Mouse (Mus musculus): ENCODE measurements around the gene Wiz. TPM values are rescaled to one million over a fixed set of nuclear protein-coding genes. Genes with fewer than 3 reads are reported as not detected.

The Wiz gene
- polyA plus RNA-seq (2012; rRNA removed), result 48.5 and 51.2 TPM in 2 replicates

DNA sequence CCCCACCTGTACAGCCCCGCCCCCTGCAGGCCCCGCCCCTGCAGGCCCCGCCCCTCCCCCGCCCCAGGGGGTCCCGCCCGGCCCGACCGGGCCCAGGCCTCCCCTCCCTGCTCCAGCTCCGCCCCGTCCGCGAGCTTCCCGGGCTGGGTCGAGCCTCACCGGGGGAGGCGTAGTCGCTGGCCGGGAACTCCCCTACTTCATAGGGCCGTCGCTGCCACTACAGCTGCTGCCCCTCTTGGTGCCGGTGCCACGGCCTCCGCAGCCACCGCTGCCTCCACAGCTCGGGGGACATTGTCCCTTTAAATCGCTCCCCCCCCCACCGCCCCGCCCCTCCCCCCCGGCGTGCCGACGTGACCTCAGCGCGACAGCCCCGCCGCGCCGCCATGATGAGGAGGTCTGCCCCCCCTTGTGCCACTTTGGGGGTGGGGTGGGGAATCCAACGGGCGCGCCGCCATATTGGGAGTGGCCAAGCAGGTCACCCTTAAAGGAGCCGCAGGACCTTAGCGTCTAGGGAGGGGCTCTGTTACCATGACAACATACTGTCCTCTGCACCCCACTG, at the start of gene Wiz:
Wiz (minus strand) TSS at position 339 of the 559 bp plus-strand sequence.
- DNase-seq, result peak; percentile 96 to 97
- Histone ChIP-seq H3K27me3 (ENCODE audit: control insufficient read depth, insufficient read depth, low read length) (no peaks in the 10 kb centered on the region), H3K4me3 (replicated peaks; ENCODE audit: insufficient read depth, low read depth, low read length) (peak within 1 kb of the TSS; percentile 90), H3K4me1 (ENCODE audit: control insufficient read depth, insufficient read depth, low read length) (peaks cover 5% of the 10 kb centered on the region), H3K27ac (ENCODE audit: insufficient read depth, low read length) (peak within 1 kb of the TSS; percentile 81; the same call in 1 of the 2 replicates)
- 1% methylated on average over 37 of the region's 44 CpGs for WGBS
- TF ChIP-seq CTCF (IDR thresholded peaks at IDR 0.05; ENCODE audit: borderline replicate concordance, insufficient read depth, low read depth, low read length) (no peak), POLR2A (IDR thresholded peaks at IDR 0.05; ENCODE audit: borderline replicate concordance, insufficient read depth, low read length) (0 out of 2 replicates have a peak, but pooled peaks have one; percentile 25)

DNA sequence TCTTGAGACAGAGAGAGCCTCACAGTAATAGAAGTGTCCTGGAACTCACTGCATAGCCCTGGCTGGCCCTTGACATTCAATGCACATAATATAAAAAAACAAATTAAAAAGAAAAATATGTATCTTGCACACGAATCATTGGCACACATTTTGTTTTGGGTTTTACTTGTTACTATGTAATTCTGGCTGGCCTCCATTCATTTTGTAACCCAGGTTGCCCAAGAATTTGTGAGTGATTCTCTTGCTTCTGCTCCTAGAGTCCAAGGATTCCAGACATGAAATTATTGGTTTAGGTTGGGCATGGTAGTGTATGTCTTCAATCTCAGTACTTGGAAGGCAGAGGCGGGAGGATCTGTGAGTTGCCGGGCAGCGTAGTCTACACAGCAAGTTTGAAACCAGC, 47.9 kb upstream of the Wiz start:
- no peak for TF ChIP-seq CTCF (IDR thresholded peaks at IDR 0.05; ENCODE audit: borderline replicate concordance, insufficient read depth, low read depth, low read length)
- TF ChIP-seq POLR2A (IDR thresholded peaks at IDR 0.05; ENCODE audit: borderline replicate concordance, insufficient read depth, low read length), result no peak
- no peak overlapping the region for H3K4me3 ChIP-seq (replicated peaks; ENCODE audit: insufficient read depth, low read depth, low read length)
- no peak for DNase-seq
- 88% methylated on average over 4 of the region's 4 CpGs for WGBS
- H3K4me1 ChIP-seq (ENCODE audit: control insufficient read depth, insufficient read depth, low read length), result no peaks in the 10 kb centered on the region
- H3K27me3 ChIP-seq (ENCODE audit: control insufficient read depth, insufficient read depth, low read length), result no peaks in the 10 kb centered on the region
- no peak overlapping the region for H3K27ac ChIP-seq (ENCODE audit: insufficient read depth, low read length)

DNA sequence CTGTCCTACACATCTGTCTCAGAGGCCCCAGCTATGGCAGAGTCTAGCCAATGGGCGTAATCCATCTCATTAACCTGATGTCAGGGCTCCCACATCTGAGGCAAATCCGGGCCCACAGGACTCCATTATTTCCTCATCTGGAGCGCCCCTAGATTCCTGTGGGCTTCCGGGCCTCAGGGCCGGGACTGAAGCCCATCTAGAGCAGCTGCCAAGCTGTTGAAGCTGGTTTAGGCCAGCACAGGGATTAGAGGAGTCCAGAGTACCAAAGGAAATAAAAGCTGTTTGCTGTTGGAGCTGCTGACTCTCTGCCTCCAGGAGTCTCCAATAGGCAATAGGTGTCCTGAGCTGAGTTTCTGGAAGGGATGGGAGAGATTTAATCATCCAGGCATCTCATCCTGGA, 45.9 kb upstream of the Wiz start:
- no peaks in the 10 kb centered on the region for H3K4me1 ChIP-seq (ENCODE audit: control insufficient read depth, insufficient read depth, low read length)
- no peak for DNase-seq
- TF ChIP-seq CTCF (IDR thresholded peaks at IDR 0.05; ENCODE audit: borderline replicate concordance, insufficient read depth, low read depth, low read length), result no peak
- no peak for TF ChIP-seq POLR2A (IDR thresholded peaks at IDR 0.05; ENCODE audit: borderline replicate concordance, insufficient read depth, low read length)
- no peak overlapping the region for H3K4me3 ChIP-seq (replicated peaks; ENCODE audit: insufficient read depth, low read depth, low read length)
- WGBS, result 55% methylated on average over 5 of the region's 5 CpGs
- no peaks in the 10 kb centered on the region for H3K27me3 ChIP-seq (ENCODE audit: control insufficient read depth, insufficient read depth, low read length)
- no peak overlapping the region for H3K27ac ChIP-seq (ENCODE audit: insufficient read depth, low read length)

DNA sequence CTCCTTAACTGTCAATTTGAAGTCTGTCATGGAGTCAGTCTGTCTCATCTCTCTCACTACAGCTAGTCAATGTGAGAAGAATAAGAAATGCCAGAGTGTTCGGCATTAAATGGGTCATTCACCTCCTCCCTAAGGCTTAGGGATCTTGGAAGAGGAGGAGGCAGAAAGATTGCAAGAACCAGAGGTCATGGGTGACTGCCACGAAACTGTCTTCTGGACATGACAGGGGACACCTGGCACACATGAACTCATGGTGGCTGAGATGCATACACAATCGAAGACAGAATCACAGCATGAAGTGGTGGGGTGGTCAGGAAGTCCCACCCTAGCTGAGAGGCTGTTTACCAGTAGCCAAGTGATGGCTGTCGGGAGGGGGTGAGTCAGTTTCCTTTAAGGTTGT, 45.1 kb upstream of the Wiz start:
- no peaks in the 10 kb centered on the region for H3K27me3 ChIP-seq (ENCODE audit: control insufficient read depth, insufficient read depth, low read length)
- no peak overlapping the region for H3K27ac ChIP-seq (ENCODE audit: insufficient read depth, low read length)
- DNase-seq, result no peak
- WGBS, result 59% methylated on average over 4 of the region's 4 CpGs
- TF ChIP-seq CTCF (IDR thresholded peaks at IDR 0.05; ENCODE audit: borderline replicate concordance, insufficient read depth, low read depth, low read length), result no peak
- TF ChIP-seq POLR2A (IDR thresholded peaks at IDR 0.05; ENCODE audit: borderline replicate concordance, insufficient read depth, low read length), result no peak
- H3K4me3 ChIP-seq (replicated peaks; ENCODE audit: insufficient read depth, low read depth, low read length), result no peak overlapping the region
- no peaks in the 10 kb centered on the region for H3K4me1 ChIP-seq (ENCODE audit: control insufficient read depth, insufficient read depth, low read length)

DNA sequence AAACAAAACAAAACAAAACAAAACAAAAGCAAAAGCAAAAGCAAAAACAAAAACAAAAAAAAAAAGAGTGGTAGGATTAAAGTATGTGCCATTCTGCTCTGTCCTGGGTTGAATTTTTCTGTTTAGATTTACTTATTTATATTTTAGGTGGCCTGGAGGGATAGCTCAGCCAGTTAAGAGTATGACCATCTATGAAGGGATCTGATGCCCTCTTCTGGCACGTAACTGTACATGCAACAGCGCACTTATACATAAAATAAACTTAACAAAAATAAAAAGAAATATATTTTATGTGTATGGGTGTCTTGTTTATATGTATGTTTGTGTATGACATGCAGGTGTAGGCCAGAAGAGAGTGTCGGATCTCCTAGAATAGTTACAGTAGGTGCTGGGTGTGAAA, 42.7 kb upstream of the Wiz start:
- H3K4me1 ChIP-seq (ENCODE audit: control insufficient read depth, insufficient read depth, low read length), result no peaks in the 10 kb centered on the region
- DNase-seq, result peak in 1 of 2 experiments; percentile 4
- no peaks in the 10 kb centered on the region; the same call in 1 of the 2 replicates for H3K27me3 ChIP-seq (ENCODE audit: control insufficient read depth, insufficient read depth, low read length)
- no peak overlapping the region for H3K4me3 ChIP-seq (replicated peaks; ENCODE audit: insufficient read depth, low read depth, low read length)
- TF ChIP-seq CTCF (IDR thresholded peaks at IDR 0.05; ENCODE audit: borderline replicate concordance, insufficient read depth, low read depth, low read length) (0 out of 2 replicates have a peak, but pooled peaks have one; percentile 12), POLR2A (IDR thresholded peaks at IDR 0.05; ENCODE audit: borderline replicate concordance, insufficient read depth, low read length) (no peak)
- WGBS, result 63% methylated on average over 3 of the region's 3 CpGs
- H3K27ac ChIP-seq (ENCODE audit: insufficient read depth, low read length), result no peak overlapping the region

DNA sequence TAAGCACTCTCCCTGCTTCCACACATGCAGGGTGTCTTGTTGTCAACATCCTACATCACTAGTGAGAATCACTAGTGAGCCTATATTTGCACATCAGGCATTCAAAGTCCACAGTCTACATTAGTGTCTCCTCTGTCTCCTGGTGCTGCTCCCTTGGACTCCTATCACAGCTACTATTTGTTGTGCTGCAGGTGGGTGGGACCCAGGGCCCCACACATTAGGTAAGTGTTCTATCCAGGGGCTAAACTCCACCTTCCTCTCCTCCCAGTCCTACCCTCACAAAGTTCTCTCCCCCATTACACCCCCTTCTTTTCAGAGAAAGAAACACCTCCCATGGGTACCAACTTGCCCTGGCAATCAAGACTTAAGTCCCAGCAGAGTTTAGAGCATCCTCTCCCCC, 37.4 kb upstream of the Wiz start:
- no peak for DNase-seq
- Histone ChIP-seq H3K4me3 (replicated peaks; ENCODE audit: insufficient read depth, low read depth, low read length) (no peak overlapping the region), H3K27me3 (ENCODE audit: control insufficient read depth, insufficient read depth, low read length) (no peaks in the 10 kb centered on the region; the same call in 1 of the 2 replicates), H3K27ac (ENCODE audit: insufficient read depth, low read length) (no peak overlapping the region), H3K4me1 (ENCODE audit: control insufficient read depth, insufficient read depth, low read length) (no peaks in the 10 kb centered on the region)
- TF ChIP-seq POLR2A (IDR thresholded peaks at IDR 0.05; ENCODE audit: borderline replicate concordance, insufficient read depth, low read length) (no peak), CTCF (IDR thresholded peaks at IDR 0.05; ENCODE audit: borderline replicate concordance, insufficient read depth, low read depth, low read length) (no peak)

DNA sequence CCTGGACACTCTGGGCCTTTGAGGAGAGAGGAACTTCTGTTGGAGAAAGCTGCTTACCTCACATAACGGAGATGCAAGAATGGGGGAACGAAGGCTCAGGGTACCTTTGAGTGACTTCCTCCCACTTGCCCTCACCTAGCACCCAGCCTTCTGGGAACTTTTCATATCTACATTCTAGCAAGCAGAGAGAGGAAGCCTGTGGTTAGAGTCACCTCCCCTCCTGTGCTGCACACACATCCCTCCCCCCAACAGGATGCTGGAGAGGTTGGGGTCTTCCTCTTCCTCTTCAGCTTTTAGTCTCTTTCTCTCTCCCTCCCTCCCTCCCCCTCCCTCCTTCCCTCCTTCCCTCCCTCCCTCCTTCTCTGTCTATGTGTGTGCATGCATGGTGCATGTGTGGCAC, 34.8 kb upstream of the Wiz start, which contains the start of gene Pglyrp2:
Pglyrp2 (minus strand) TSS at position 134 of the 400 bp plus-strand sequence.
- H3K27me3 ChIP-seq (ENCODE audit: control insufficient read depth, insufficient read depth, low read length), result no peaks in the 10 kb centered on the region; the same call in 1 of the 2 replicates
- H3K4me1 ChIP-seq (ENCODE audit: control insufficient read depth, insufficient read depth, low read length), result no peaks in the 10 kb centered on the region
- H3K27ac ChIP-seq (ENCODE audit: insufficient read depth, low read length), result no peak within 1 kb of the TSS
- DNase-seq, result no peak
- 90% methylated on average over 2 of the region's 2 CpGs for WGBS
- no peak within 1 kb of the TSS for H3K4me3 ChIP-seq (replicated peaks; ENCODE audit: insufficient read depth, low read depth, low read length)
- TF ChIP-seq POLR2A (IDR thresholded peaks at IDR 0.05; ENCODE audit: borderline replicate concordance, insufficient read depth, low read length), result no peak
- no peak for TF ChIP-seq CTCF (IDR thresholded peaks at IDR 0.05; ENCODE audit: borderline replicate concordance, insufficient read depth, low read depth, low read length)

DNA sequence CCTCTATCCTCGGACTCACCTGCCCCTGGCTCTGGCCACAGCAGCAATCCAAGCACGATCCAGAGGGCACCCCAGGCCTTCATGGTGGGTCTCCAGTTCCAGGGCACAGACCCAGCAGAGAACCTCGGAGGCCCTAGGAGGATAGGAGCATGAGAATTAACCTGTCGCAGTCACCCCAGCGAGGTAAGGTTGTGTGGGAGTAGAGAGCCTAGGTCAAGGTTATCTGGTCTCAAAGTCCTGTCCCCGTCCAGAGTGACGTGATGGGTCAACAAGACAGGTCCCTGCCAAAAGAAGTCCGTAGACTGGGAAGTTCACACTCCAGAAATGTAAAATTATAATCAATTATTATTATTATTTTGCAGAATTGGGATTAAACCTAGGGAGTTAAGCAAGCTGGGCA, 31.5 kb upstream of the Wiz start:
- H3K4me1 ChIP-seq (ENCODE audit: control insufficient read depth, insufficient read depth, low read length), result no peaks in the 10 kb centered on the region
- WGBS, result 82% methylated on average over 8 of the region's 8 CpGs
- H3K4me3 ChIP-seq (replicated peaks; ENCODE audit: insufficient read depth, low read depth, low read length), result no peak overlapping the region
- DNase-seq, result no peak
- no peak for TF ChIP-seq POLR2A (IDR thresholded peaks at IDR 0.05; ENCODE audit: borderline replicate concordance, insufficient read depth, low read length)
- H3K27me3 ChIP-seq (ENCODE audit: control insufficient read depth, insufficient read depth, low read length), result no peaks in the 10 kb centered on the region; the same call in 1 of the 2 replicates
- no peak overlapping the region for H3K27ac ChIP-seq (ENCODE audit: insufficient read depth, low read length)
